Mouse (Mus musculus) bone marrow, adult 2 months (tissue): ENCODE results near the gene Lamp1.

Experiments
- CTCF ChIP-seq: fragments of 200-500 bp; IDR thresholded peaks from 2 replicates; pipeline ENCODE4 v1.5.1; 2011; ENCODE audit warnings: low read length, control low read depth; ENCODE audit not compliant: control insufficient read depth, insufficient read depth
- POLR2A ChIP-seq: fragments of 200-500 bp; IDR thresholded peaks from 2 replicates; pipeline ENCODE4 v1.6.1; 2011; ENCODE audit warnings: low read depth, mild to moderate bottlenecking, control low read depth, low read length, borderline replicate concordance; ENCODE audit not compliant: control insufficient read depth

DNA sequence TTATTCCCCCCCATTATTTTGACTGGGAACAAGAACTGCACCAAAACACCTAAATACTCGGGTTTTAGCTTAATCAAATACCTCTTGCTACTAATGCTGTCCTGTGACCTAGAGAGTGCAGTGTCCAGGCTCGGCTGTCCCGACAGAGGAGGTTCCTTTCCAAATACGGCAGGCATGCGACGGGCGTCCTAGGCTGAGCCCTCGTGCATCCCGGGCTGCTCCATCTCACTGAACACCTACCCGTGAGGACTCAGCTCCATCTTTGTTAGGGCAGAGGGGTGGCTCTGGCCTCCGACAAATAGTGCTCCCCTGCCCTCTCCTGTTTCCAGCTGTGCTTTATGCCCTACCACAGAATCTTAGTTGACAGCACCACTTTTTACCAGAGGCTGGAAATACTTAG is 47.0 kb upstream of the Lamp1 start:
- TF ChIP-seq CTCF (no peak), POLR2A (no peak)
